Mouse (Mus musculus): ENCODE data around the gene Gdpd2. TPM values are rescaled to one million over a fixed set of nuclear protein-coding genes. Genes with fewer than 3 reads are reported as not detected.
A peak's percentile ranks its signal among the peaks of the same experiment; 100 is the strongest.

The Gdpd2 gene
- polyA plus RNA-seq, 1 experiment from 2014 or later, result 12.8 TPM

- WGBS, result 75% methylated on average over 6 of the region's 6 CpGs
- no peak for ATAC-seq (ENCODE audit: low FRiP score, low read depth)
- Histone ChIP-seq H3K36me3 (no peaks in the 10 kb centered on the region), H3K4me1 (peaks cover 4% of the 10 kb centered on the region; the same call in 1 of the 2 replicates), H3K27me3 (peaks cover 15% of the 10 kb centered on the region), H3K9ac (replicated peaks) (no peak overlapping the region), H3K9me3 (no peaks in the 10 kb centered on the region), H3K4me3 (no peak overlapping the region), H3K4me2 (replicated peaks) (no peak overlapping the region), H3K27ac (replicated peaks) (no peak overlapping the region)
Observed at GRCm38 (mm10) chrX:100740785-100741184, 11.1 kb downstream of the Gdpd2 start.

GRCm38 (mm10) chrX:100741940-100742339, 12.3 kb downstream of the Gdpd2 start:
- peaks cover 15% of the 10 kb centered on the region for H3K27me3 ChIP-seq
- no peaks in the 10 kb centered on the region for H3K36me3 ChIP-seq
- H3K27ac ChIP-seq (replicated peaks), result no peak overlapping the region
- H3K4me1 ChIP-seq, result peaks cover 4% of the 10 kb centered on the region; the same call in 1 of the 2 replicates
- no peak overlapping the region for H3K9ac ChIP-seq (replicated peaks)
- peak; percentile 82 for ATAC-seq (ENCODE audit: low FRiP score, low read depth)
- no peak overlapping the region for H3K4me3 ChIP-seq
- H3K9me3 ChIP-seq, result no peaks in the 10 kb centered on the region
- WGBS, result 15% methylated on average over 10 of the region's 10 CpGs
- no peak overlapping the region for H3K4me2 ChIP-seq (replicated peaks)

GRCm38 (mm10) chrX:100765855-100766254, 36.2 kb downstream of the Gdpd2 start:
- WGBS, result 77% methylated on average over 6 of the region's 6 CpGs
- no peak for ATAC-seq (ENCODE audit: low FRiP score, low read depth)

GRCm38 (mm10) chrX:100767181-100767884, 37.7 kb downstream of the Gdpd2 start, which contains the start of gene Dlg3:
Dlg3 (plus strand) TSS chrX:100767722.
- H3K27ac ChIP-seq (replicated peaks), result peak within 1 kb of the TSS; percentile 75
- WGBS, result 24% methylated on average over 26 of the region's 26 CpGs

More at GRCm38 (mm10) chrX:100765855-100766254, 36.2 kb downstream of the Gdpd2 start:
- Histone ChIP-seq H3K9ac (replicated peaks) (no peak overlapping the region), H3K27ac (replicated peaks) (no peak overlapping the region), H3K4me3 (no peak overlapping the region), H3K4me2 (replicated peaks) (no peak overlapping the region), H3K36me3 (no peaks in the 10 kb centered on the region), H3K9me3 (no peaks in the 10 kb centered on the region), H3K4me1 (0 out of 2 replicates have a peak, but pooled peaks cover 3% of the 10 kb centered on the region), H3K27me3 (peaks cover 7% of the 10 kb centered on the region)

GRCm38 (mm10) chrX:100767885-100768626, 38.4 kb downstream of the Gdpd2 start:
- peak overlapping the region; percentile 78 for H3K9ac ChIP-seq (replicated peaks)
- H3K4me1 ChIP-seq, result 0 out of 2 replicates have a peak, but pooled peaks cover 3% of the 10 kb centered on the region
- H3K36me3 ChIP-seq, result no peaks in the 10 kb centered on the region
- peak overlapping the region; percentile 74 for H3K4me2 ChIP-seq (replicated peaks)
- H3K9me3 ChIP-seq, result no peaks in the 10 kb centered on the region
- ATAC-seq (ENCODE audit: low FRiP score, low read depth), result peak; percentile 81
- peak overlapping the region; percentile 65 for H3K4me3 ChIP-seq
- H3K27ac ChIP-seq (replicated peaks), result peak overlapping the region; percentile 75
- peaks cover 7% of the 10 kb centered on the region for H3K27me3 ChIP-seq
- WGBS, result 34% methylated on average over 31 of the region's 36 CpGs

More at GRCm38 (mm10) chrX:100767181-100767884, 37.7 kb downstream of the Gdpd2 start, which contains the start of gene Dlg3:
- Histone ChIP-seq H3K27me3 (peaks cover 7% of the 10 kb centered on the region), H3K36me3 (no peaks in the 10 kb centered on the region), H3K9ac (replicated peaks) (peak within 1 kb of the TSS; percentile 78), H3K4me2 (replicated peaks) (peak within 1 kb of the TSS; percentile 74), H3K9me3 (no peaks in the 10 kb centered on the region), H3K4me3 (peak within 1 kb of the TSS; percentile 65), H3K4me1 (0 out of 2 replicates have a peak, but pooled peaks cover 3% of the 10 kb centered on the region)
- ATAC-seq (ENCODE audit: low FRiP score, low read depth), result peak; percentile 92

- peak overlapping the region; percentile 65 for H3K4me3 ChIP-seq
- H3K27ac ChIP-seq (replicated peaks), result no peak overlapping the region
- H3K4me2 ChIP-seq (replicated peaks), result peak overlapping the region; percentile 74
- peaks cover 7% of the 10 kb centered on the region for H3K27me3 ChIP-seq
- H3K4me1 ChIP-seq, result 0 out of 2 replicates have a peak, but pooled peaks cover 3% of the 10 kb centered on the region
- H3K9ac ChIP-seq (replicated peaks), result 0 out of 2 replicates have a peak overlapping the region, but pooled peaks have one; percentile 78
- ATAC-seq (ENCODE audit: low FRiP score, low read depth), result no peak
- 92% methylated on average over 5 of the region's 5 CpGs for WGBS
- H3K36me3 ChIP-seq, result no peaks in the 10 kb centered on the region
- no peaks in the 10 kb centered on the region for H3K9me3 ChIP-seq
Observed at GRCm38 (mm10) chrX:100769281-100769680, 39.6 kb downstream of the Gdpd2 start.

GRCm38 (mm10) chrX:100774341-100774811, 44.7 kb downstream of the Gdpd2 start:
- no peaks in the 10 kb centered on the region for H3K9me3 ChIP-seq
- H3K4me2 ChIP-seq (replicated peaks), result peak overlapping the region; percentile 54
- 16% methylated on average over 23 of the region's 23 CpGs for WGBS
- no peaks in the 10 kb centered on the region for H3K27me3 ChIP-seq
- H3K36me3 ChIP-seq, result no peaks in the 10 kb centered on the region
- H3K27ac ChIP-seq (replicated peaks), result no peak overlapping the region
- H3K9ac ChIP-seq (replicated peaks), result peak overlapping the region; percentile 46; the same call in 1 of the 2 replicates
- ATAC-seq (ENCODE audit: low FRiP score, low read depth), result no peak
- H3K4me3 ChIP-seq, result peak overlapping the region; percentile 40
- H3K4me1 ChIP-seq, result 0 out of 2 replicates have a peak, but pooled peaks cover 6% of the 10 kb centered on the region

GRCm38 (mm10) chrX:100775405-100775804, 45.7 kb downstream of the Gdpd2 start:
- Histone ChIP-seq H3K27ac (replicated peaks) (no peak overlapping the region), H3K27me3 (no peaks in the 10 kb centered on the region), H3K4me1 (peaks cover 16% of the 10 kb centered on the region; the same call in 1 of the 2 replicates), H3K36me3 (no peaks in the 10 kb centered on the region), H3K4me2 (replicated peaks) (no peak overlapping the region), H3K9ac (replicated peaks) (no peak overlapping the region), H3K4me3 (no peak overlapping the region), H3K9me3 (no peaks in the 10 kb centered on the region)
- no peak for ATAC-seq (ENCODE audit: low FRiP score, low read depth)
- WGBS, result 91% methylated on average over 3 of the region's 3 CpGs

GRCm38 (mm10) chrX:100776494-100776893, 46.8 kb downstream of the Gdpd2 start:
- H3K9ac ChIP-seq (replicated peaks), result no peak overlapping the region
- peak overlapping the region; percentile 60 for H3K4me2 ChIP-seq (replicated peaks)
- H3K27ac ChIP-seq (replicated peaks), result peak overlapping the region; percentile 88
- no peaks in the 10 kb centered on the region for H3K9me3 ChIP-seq
- WGBS, result 15% methylated on average over 9 of the region's 9 CpGs
- peaks cover 22% of the 10 kb centered on the region for H3K4me1 ChIP-seq
- H3K4me3 ChIP-seq, result peak overlapping the region; percentile 57
- no peaks in the 10 kb centered on the region for H3K27me3 ChIP-seq
- H3K36me3 ChIP-seq, result no peaks in the 10 kb centered on the region
- peak; percentile 67 for ATAC-seq (ENCODE audit: low FRiP score, low read depth)

GRCm38 (mm10) chrX:100776985-100777654, 47.4 kb downstream of the Gdpd2 start:
- Histone ChIP-seq H3K9ac (replicated peaks) (peak overlapping the region; percentile 72), H3K27me3 (no peaks in the 10 kb centered on the region), H3K4me1 (peaks cover 22% of the 10 kb centered on the region), H3K4me3 (peak overlapping the region; percentile 57), H3K9me3 (no peaks in the 10 kb centered on the region), H3K27ac (replicated peaks) (peak overlapping the region; percentile 88), H3K4me2 (replicated peaks) (peak overlapping the region; percentile 60), H3K36me3 (no peaks in the 10 kb centered on the region)
- 19% methylated on average over 45 of the region's 49 CpGs for WGBS
- peak; percentile 95 for ATAC-seq (ENCODE audit: low FRiP score, low read depth)

- Histone ChIP-seq H3K27me3 (no peaks in the 10 kb centered on the region), H3K4me1 (peaks cover 22% of the 10 kb centered on the region), H3K9me3 (no peaks in the 10 kb centered on the region), H3K4me3 (peak overlapping the region; percentile 57), H3K4me2 (replicated peaks) (peak overlapping the region; percentile 60), H3K9ac (replicated peaks) (peak overlapping the region; percentile 72), H3K27ac (replicated peaks) (peak overlapping the region; percentile 88), H3K36me3 (no peaks in the 10 kb centered on the region)
- no peak; the same call in 1 of the 2 replicates for ATAC-seq (ENCODE audit: low FRiP score, low read depth)
- WGBS, result 24% methylated on average over 10 of the region's 10 CpGs
Observed at GRCm38 (mm10) chrX:100777655-100778234, 48.1 kb downstream of the Gdpd2 start.
